Mouse (Mus musculus): ENCODE results near the gene Elmo1. TPM values are rescaled to one million over a fixed set of nuclear protein-coding genes. Genes with fewer than 3 reads are reported as not detected.
A peak's percentile ranks its signal among the peaks of the same experiment; 100 is the strongest.

The Elmo1 gene
- polyA plus RNA-seq, 1 experiment from 2014 or later = 9.5 TPM

DNA sequence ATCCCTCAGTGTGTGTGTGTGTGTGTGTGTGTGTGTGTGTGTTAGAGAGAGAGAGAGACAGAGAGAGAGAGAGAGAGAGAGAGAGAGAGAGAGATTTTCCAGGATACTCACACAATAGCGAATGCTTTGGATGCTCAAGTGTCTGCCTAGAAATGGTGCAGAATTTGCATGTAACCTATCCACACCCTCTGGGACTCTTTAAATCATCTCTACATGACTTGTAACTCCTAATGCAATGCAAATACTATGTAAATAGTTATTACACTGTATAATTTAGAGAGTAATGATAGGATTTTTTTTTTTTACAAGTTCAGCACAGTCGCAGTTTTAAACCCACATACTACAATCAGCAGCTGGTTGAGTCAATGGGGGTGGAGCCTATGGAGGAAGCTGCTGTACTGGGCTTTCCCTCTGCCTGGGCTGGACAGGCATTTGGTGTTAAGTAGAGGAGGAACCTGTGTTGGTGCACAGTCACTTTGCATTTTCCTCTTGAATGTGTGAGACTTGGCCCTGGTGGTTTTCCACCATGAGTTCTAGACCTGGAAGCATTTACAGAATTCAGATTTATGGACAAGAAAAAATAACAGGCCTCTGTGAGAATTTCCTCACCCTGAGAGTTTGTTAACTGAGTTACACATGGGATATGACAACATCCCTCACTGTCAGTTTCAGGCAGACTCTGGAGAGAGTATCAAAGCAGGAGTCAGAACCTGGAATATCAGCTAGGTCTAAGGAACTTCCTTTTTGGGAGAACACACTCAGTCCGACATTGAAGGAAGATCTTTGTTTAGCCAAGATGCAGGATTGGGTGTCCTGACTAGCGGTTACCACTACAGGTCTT, 49.6 kb downstream of the Elmo1 start:
- Histone ChIP-seq H3K4me3 (no peak overlapping the region), H3K4me2 (no peak overlapping the region), H3K27ac (replicated peaks) (no peak overlapping the region), H3K9me3 (no peaks in the 10 kb centered on the region), H3K27me3 (replicated peaks) (no peaks in the 10 kb centered on the region), H3K9ac (no peak overlapping the region), H3K4me1 (peaks cover 25% of the 10 kb centered on the region), H3K36me3 (no peaks in the 10 kb centered on the region)
- 74% methylated on average over 4 of the region's 4 CpGs for WGBS
- no peak for ATAC-seq (ENCODE audit: extremely low read depth, insufficient number of reproducible peaks, low FRiP score, low TSS enrichment)

GRCm38 (mm10) chr13:20142637-20143036, 52.2 kb downstream of the Elmo1 start:
- Histone ChIP-seq H3K27ac (replicated peaks) (no peak overlapping the region), H3K4me2 (no peak overlapping the region), H3K4me3 (no peak overlapping the region), H3K4me1 (peaks cover 36% of the 10 kb centered on the region), H3K9me3 (no peaks in the 10 kb centered on the region), H3K27me3 (replicated peaks) (no peaks in the 10 kb centered on the region), H3K36me3 (no peaks in the 10 kb centered on the region), H3K9ac (no peak overlapping the region)
- WGBS = 32% methylated on average over 1 of the region's 1 CpGs
- no peak for ATAC-seq (ENCODE audit: extremely low read depth, insufficient number of reproducible peaks, low FRiP score, low TSS enrichment)

DNA sequence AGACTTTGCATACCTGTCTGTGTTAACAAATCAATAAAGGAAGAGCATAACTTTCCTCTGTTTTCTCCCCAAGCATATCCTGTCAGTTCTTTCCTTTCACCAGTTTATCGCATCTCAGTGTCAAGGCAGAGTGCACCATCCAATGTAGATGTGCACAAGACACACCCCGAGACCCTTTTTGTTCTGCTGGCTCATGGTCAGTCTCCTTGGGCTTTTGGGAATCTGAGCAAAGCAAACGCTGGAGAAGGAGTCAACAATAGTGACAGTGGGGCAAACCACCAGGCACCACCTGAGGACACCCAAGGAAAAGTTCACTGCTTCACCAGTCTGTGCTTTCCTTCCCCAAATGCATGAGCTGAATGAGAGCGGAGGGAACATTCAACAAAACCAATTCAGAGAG, 56.5 kb downstream of the Elmo1 start:
- no peak overlapping the region for H3K9ac ChIP-seq
- H3K9me3 ChIP-seq = no peaks in the 10 kb centered on the region
- H3K4me1 ChIP-seq = peaks cover 39% of the 10 kb centered on the region
- no peak overlapping the region for H3K4me2 ChIP-seq
- H3K27ac ChIP-seq (replicated peaks) = peak overlapping the region; percentile 13; the same call in 1 of the 2 replicates
- no peak for ATAC-seq (ENCODE audit: extremely low read depth, insufficient number of reproducible peaks, low FRiP score, low TSS enrichment)
- no peak overlapping the region for H3K4me3 ChIP-seq
- WGBS = 84% methylated on average over 4 of the region's 4 CpGs
- H3K36me3 ChIP-seq = no peaks in the 10 kb centered on the region
- H3K27me3 ChIP-seq (replicated peaks) = no peaks in the 10 kb centered on the region

DNA sequence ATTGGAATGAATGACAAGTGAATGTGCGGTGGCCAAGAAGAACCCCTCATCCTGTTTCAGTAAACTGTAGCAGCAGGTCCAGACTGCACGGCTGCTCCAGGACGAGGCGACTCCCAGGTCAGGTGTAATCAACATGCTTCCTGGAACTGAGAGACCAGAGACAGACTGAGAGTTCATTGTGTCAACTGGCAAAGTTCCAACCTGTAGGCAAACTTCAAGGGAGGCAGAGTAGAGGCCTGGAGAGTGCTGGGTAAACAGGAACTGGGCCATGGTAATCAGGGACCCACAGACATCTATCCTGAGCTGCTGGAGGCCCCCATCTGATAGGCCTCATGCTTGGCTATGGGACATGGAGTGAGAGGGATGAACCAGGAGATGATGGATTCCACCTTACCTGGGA, 57.3 kb downstream of the Elmo1 start:
- no peak for ATAC-seq (ENCODE audit: extremely low read depth, insufficient number of reproducible peaks, low FRiP score, low TSS enrichment)
- Histone ChIP-seq H3K27ac (replicated peaks) (peak overlapping the region; percentile 13; the same call in 1 of the 2 replicates), H3K4me3 (no peak overlapping the region), H3K4me1 (peaks cover 38% of the 10 kb centered on the region), H3K9ac (no peak overlapping the region), H3K36me3 (no peaks in the 10 kb centered on the region), H3K27me3 (replicated peaks) (no peaks in the 10 kb centered on the region), H3K9me3 (no peaks in the 10 kb centered on the region), H3K4me2 (no peak overlapping the region)
- WGBS = 51% methylated on average over 4 of the region's 4 CpGs

DNA sequence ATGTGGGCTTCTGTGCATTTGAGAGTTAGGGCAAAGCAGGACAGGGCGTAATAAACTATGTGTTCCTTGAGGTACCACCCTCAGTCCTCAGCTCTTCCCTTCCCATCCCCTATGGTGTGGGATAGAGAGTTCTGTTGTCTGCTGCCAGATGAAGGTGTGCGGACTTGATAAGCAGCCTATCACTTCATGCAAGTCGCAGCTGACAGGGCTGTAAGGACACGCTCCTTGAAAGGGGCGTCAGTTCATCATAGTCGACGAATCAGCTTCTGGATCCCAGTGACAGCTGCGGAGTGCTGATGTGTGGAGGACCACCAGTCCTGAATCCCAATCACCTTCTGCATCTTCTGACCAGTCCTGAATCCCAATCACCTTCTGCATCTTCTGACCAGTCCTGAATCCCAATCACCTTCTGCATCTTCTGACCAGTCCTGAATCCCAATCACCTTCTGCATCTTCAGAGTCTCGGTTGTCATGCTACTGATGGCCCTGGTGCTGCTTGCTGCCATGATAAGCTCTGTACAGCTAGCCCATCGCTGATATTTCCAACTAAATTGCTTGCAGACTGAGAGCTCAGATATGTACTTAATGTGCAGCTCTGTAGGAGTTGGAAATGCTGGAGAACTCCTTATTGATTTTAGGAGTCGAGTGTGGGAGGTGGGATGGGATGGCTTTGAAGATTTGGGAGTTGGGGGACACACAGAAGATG, 59.9 kb downstream of the Elmo1 start:
- Histone ChIP-seq H3K36me3 (no peaks in the 10 kb centered on the region), H3K4me3 (no peak overlapping the region), H3K9ac (no peak overlapping the region), H3K27me3 (replicated peaks) (no peaks in the 10 kb centered on the region), H3K27ac (replicated peaks) (no peak overlapping the region), H3K9me3 (no peaks in the 10 kb centered on the region), H3K4me2 (no peak overlapping the region), H3K4me1 (peaks cover 36% of the 10 kb centered on the region)
- ATAC-seq (ENCODE audit: extremely low read depth, insufficient number of reproducible peaks, low FRiP score, low TSS enrichment) = peak; percentile 53; the same call in 1 of the 2 replicates
- 54% methylated on average over 11 of the region's 11 CpGs for WGBS

DNA sequence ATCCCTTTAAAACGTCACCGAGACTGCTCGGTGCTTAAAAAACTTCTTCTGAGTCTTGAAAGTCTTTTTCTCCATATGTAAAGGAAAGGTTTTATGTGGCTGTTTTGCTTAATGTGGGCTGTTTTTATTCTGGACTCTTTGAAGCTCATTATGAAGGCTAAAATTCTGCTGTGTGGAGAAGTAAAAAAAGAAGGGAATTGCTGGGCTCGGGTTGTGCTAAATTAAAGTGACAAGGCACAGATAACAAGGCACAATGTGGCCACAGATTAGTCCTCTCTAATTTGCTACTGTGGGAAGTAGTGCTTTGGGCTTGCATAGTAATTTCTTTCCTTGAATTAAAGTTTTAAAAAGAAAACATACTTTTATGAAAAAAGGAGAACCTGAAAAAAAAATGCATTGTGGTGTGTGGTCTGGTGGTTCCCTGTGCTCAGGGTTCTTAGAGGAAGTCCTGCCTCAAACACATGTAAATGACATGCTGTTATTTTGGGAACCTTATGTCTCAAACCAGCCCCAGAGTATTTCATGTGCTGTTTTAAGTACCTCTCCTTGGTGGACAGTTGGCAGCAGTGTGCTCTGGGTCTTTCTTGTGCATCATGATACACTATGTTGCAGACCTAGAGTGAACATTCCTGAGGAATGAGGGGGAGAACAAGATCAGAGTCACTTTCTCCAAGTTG, 61.0 kb downstream of the Elmo1 start:
- Histone ChIP-seq H3K4me1 (peaks cover 29% of the 10 kb centered on the region), H3K4me2 (no peak overlapping the region; the same call in 1 of the 2 replicates), H3K4me3 (no peak overlapping the region), H3K27ac (replicated peaks) (no peak overlapping the region), H3K9me3 (no peaks in the 10 kb centered on the region), H3K9ac (no peak overlapping the region), H3K27me3 (replicated peaks) (no peaks in the 10 kb centered on the region), H3K36me3 (no peaks in the 10 kb centered on the region)
- ATAC-seq (ENCODE audit: extremely low read depth, insufficient number of reproducible peaks, low FRiP score, low TSS enrichment) = no peak
- 34% methylated on average over 4 of the region's 4 CpGs for WGBS

- 76% methylated on average over 1 of the region's 1 CpGs for WGBS
- H3K9ac ChIP-seq = no peak overlapping the region
- H3K27me3 ChIP-seq (replicated peaks) = no peaks in the 10 kb centered on the region
- no peak overlapping the region for H3K4me2 ChIP-seq
- H3K36me3 ChIP-seq = no peaks in the 10 kb centered on the region
- ATAC-seq (ENCODE audit: extremely low read depth, insufficient number of reproducible peaks, low FRiP score, low TSS enrichment) = no peak
- no peak overlapping the region for H3K4me3 ChIP-seq
- H3K4me1 ChIP-seq = no peaks in the 10 kb centered on the region
- no peaks in the 10 kb centered on the region for H3K9me3 ChIP-seq
- no peak overlapping the region for H3K27ac ChIP-seq (replicated peaks)
These were observed 66.7 kb downstream of the Elmo1 start for GRCm38 (mm10) chr13:20157059-20157458.

GRCm38 (mm10) chr13:20157529-20157928, 67.1 kb downstream of the Elmo1 start:
- no peaks in the 10 kb centered on the region for H3K27me3 ChIP-seq (replicated peaks)
- H3K9ac ChIP-seq = no peak overlapping the region
- H3K36me3 ChIP-seq = no peaks in the 10 kb centered on the region
- H3K4me3 ChIP-seq = no peak overlapping the region
- no peak overlapping the region for H3K4me2 ChIP-seq
- no peaks in the 10 kb centered on the region for H3K4me1 ChIP-seq
- 55% methylated on average over 5 of the region's 5 CpGs for WGBS
- H3K27ac ChIP-seq (replicated peaks) = no peak overlapping the region
- H3K9me3 ChIP-seq = no peaks in the 10 kb centered on the region
- no peak for ATAC-seq (ENCODE audit: extremely low read depth, insufficient number of reproducible peaks, low FRiP score, low TSS enrichment)

DNA sequence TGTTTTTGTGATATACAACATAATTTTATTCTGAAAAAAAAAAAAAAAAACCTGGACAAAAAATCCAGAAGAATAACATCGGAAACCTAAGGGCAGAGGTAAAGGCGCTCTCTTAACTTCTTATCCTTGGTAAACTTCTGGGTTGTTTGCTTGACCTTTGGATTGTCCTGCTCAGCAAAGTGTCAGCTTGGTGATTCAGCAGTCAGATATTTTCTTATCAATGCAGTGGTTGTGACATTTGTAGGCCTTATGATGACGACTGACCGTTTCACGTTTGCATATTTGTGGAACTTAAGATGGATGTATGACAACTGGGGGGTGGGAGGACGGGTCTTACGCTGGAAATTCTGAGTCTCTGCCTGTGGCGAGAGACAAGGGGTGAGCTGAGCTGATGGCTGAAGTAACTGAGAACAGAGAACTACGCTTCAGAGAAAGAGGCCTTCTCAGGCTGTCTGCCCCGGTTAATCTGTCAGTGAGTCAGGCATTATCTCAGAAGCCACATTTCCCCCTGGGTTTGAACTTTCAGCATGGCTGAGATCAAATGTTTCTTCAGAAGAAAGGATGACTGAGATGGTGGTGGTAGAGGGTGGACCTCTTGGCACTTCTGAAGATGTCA, 73.1 kb downstream of the Elmo1 start:
- no peak overlapping the region for H3K4me3 ChIP-seq
- H3K4me2 ChIP-seq = peak overlapping the region; percentile 38
- ATAC-seq (ENCODE audit: extremely low read depth, insufficient number of reproducible peaks, low FRiP score, low TSS enrichment) = no peak
- 28% methylated on average over 10 of the region's 10 CpGs for WGBS
- H3K36me3 ChIP-seq = no peaks in the 10 kb centered on the region
- H3K9me3 ChIP-seq = no peaks in the 10 kb centered on the region
- peaks cover 23% of the 10 kb centered on the region for H3K4me1 ChIP-seq
- H3K27ac ChIP-seq (replicated peaks) = peak overlapping the region; percentile 48
- no peak overlapping the region for H3K9ac ChIP-seq
- H3K27me3 ChIP-seq (replicated peaks) = no peaks in the 10 kb centered on the region

GRCm38 (mm10) chr13:20164837-20165236, 74.4 kb downstream of the Elmo1 start:
- no peak for ATAC-seq (ENCODE audit: extremely low read depth, insufficient number of reproducible peaks, low FRiP score, low TSS enrichment)
- peaks cover 23% of the 10 kb centered on the region for H3K4me1 ChIP-seq

More at GRCm38 (mm10) chr13:20164837-20165236, 74.4 kb downstream of the Elmo1 start:
- no peak overlapping the region for H3K4me3 ChIP-seq
- no peaks in the 10 kb centered on the region for H3K9me3 ChIP-seq
- H3K27me3 ChIP-seq (replicated peaks) = no peaks in the 10 kb centered on the region
- H3K4me2 ChIP-seq = no peak overlapping the region
- H3K9ac ChIP-seq = no peak overlapping the region
- H3K27ac ChIP-seq (replicated peaks) = no peak overlapping the region
- H3K36me3 ChIP-seq = no peaks in the 10 kb centered on the region
- WGBS = 68% methylated on average over 2 of the region's 2 CpGs
